Mouse (Mus musculus): ENCODE data around the gene Pik3ap1.

DNA sequence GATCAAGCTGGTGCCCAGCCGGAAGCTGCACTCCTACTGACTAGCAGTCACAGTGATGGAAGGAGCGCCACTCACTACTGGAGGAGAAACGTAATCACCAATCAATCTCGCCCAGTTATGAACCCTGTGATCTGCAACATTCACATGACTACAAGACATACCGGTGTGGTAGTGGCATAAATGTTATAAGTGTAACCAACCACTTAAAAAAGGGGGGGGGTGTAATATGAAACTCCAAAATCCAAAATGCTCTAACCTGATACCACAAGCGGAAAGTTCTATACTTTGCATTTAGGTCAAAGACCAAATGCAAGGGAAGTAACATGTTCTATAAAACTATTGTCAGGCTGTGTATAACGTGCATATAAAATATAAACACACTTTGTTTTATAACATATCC lies 54.9 kb downstream of the Pik3ap1 start:
- TF ChIP-seq CTCF (conservative IDR thresholded peaks at IDR 0.05 in 1 of 2, IDR thresholded peaks at IDR 0.05 in 1 of 2; ENCODE audit: low read depth in 2 of 2, low read length in 2 of 2) (no peak), EP300 (IDR thresholded peaks at IDR 0.05; ENCODE audit: low read length) (no peak), POLR2A (IDR thresholded peaks at IDR 0.05; ENCODE audit: low read depth, low read length) (no peak), RAD21 (IDR thresholded peaks at IDR 0.05; ENCODE audit: low read depth, low read length) (no peak), ZC3H11A (IDR thresholded peaks at IDR 0.05; ENCODE audit: low read depth, low read length) (no peak), MEF2A (IDR thresholded peaks at IDR 0.05; ENCODE audit: borderline replicate concordance, low read depth, low read length) (no peak), NRF1 (IDR thresholded peaks at IDR 0.05; ENCODE audit: low read depth, low read length) (no peak), MAX (IDR thresholded peaks at IDR 0.05; ENCODE audit: low read length) (no peak), TBP (conservative IDR thresholded peaks at IDR 0.05; ENCODE audit: low read depth, low read length) (no peak)

Measured in CH12.LX (cell line).